Mouse (Mus musculus): Measurements from ENCODE around the gene Tra2b. TPM values are rescaled to one million over a fixed set of nuclear protein-coding genes. Genes with fewer than 3 reads are reported as not detected.
"Not testable (repeated sequence)": the region's sequence is repeated elsewhere in the genome, so short reads cannot be mapped to it uniquely, and the experiment has no call there.

The Tra2b gene
- polyA plus RNA-seq, 1 experiment from 2014 or later = 265 TPM

- WGBS = 94% methylated on average over 5 of the region's 5 CpGs
- Histone ChIP-seq H3K27ac (no peak overlapping the region), H3K9me3 (no peaks in the 10 kb centered on the region), H3K36me3 (replicated peaks) (peaks cover 11% of the 10 kb centered on the region; the same call in 1 of the 2 replicates), H3K4me2 (no peak overlapping the region), H3K4me3 (no peak overlapping the region), H3K4me1 (no peaks in the 10 kb centered on the region), H3K9ac (no peak overlapping the region), H3K27me3 (replicated peaks) (no peaks in the 10 kb centered on the region)
- 0 out of 2 replicates have a peak, but pooled peaks have one; percentile 18 for ATAC-seq (replicated peaks)
These were observed 24.9 kb downstream of the Tra2b start for GRCm38 (mm10) chr16:22240856-22241255.

GRCm38 (mm10) chr16:22239978-22240377 lies 25.8 kb downstream of the Tra2b start:
- H3K4me3 ChIP-seq = no peak overlapping the region
- H3K27me3 ChIP-seq (replicated peaks) = no peaks in the 10 kb centered on the region
- H3K27ac ChIP-seq = no peak overlapping the region
- WGBS = 86% methylated on average over 2 of the region's 2 CpGs
- H3K4me2 ChIP-seq = no peak overlapping the region
- ATAC-seq (replicated peaks) = no peak
- H3K36me3 ChIP-seq (replicated peaks) = peaks cover 11% of the 10 kb centered on the region; the same call in 1 of the 2 replicates
- H3K9me3 ChIP-seq = no peaks in the 10 kb centered on the region
- H3K9ac ChIP-seq = no peak overlapping the region
- no peaks in the 10 kb centered on the region for H3K4me1 ChIP-seq

- H3K4me1 ChIP-seq = no peaks in the 10 kb centered on the region
- H3K27me3 ChIP-seq (replicated peaks) = no peaks in the 10 kb centered on the region
- no peak overlapping the region for H3K9ac ChIP-seq
- no peak overlapping the region for H3K27ac ChIP-seq
- H3K36me3 ChIP-seq (replicated peaks) = peaks cover 9% of the 10 kb centered on the region; the same call in 1 of the 2 replicates
- ATAC-seq (replicated peaks) = no peak
- no peak overlapping the region for H3K4me3 ChIP-seq
- H3K9me3 ChIP-seq = no peaks in the 10 kb centered on the region
- WGBS = 83% methylated on average over 4 of the region's 4 CpGs
- H3K4me2 ChIP-seq = no peak overlapping the region
These were observed 26.7 kb downstream of the Tra2b start for GRCm38 (mm10) chr16:22238928-22239620.

GRCm38 (mm10) chr16:22238402-22238801 lies 27.4 kb downstream of the Tra2b start:
- WGBS = 88% methylated on average over 4 of the region's 4 CpGs
- H3K27ac ChIP-seq; ATAC-seq (replicated peaks); H3K27me3 ChIP-seq (replicated peaks); H3K4me1 ChIP-seq; H3K36me3 ChIP-seq (replicated peaks); H3K9me3 ChIP-seq; H3K4me2 ChIP-seq; H3K4me3 ChIP-seq; H3K9ac ChIP-seq: not testable (repeated sequence)

GRCm38 (mm10) chr16:22236814-22237213 lies 29.0 kb downstream of the Tra2b start:
- WGBS = 93% methylated on average over 16 of the region's 16 CpGs
- no peak for ATAC-seq (replicated peaks)
- Histone ChIP-seq H3K36me3 (replicated peaks) (no peaks in the 10 kb centered on the region), H3K4me1 (no peaks in the 10 kb centered on the region), H3K9me3 (no peaks in the 10 kb centered on the region), H3K4me2 (no peak overlapping the region), H3K27me3 (replicated peaks) (no peaks in the 10 kb centered on the region), H3K4me3 (no peak overlapping the region), H3K27ac (no peak overlapping the region), H3K9ac (no peak overlapping the region)

GRCm38 (mm10) chr16:22234535-22234934 lies 31.3 kb downstream of the Tra2b start:
- H3K4me1 ChIP-seq = no peaks in the 10 kb centered on the region
- H3K9ac ChIP-seq = no peak overlapping the region
- H3K27me3 ChIP-seq (replicated peaks) = no peaks in the 10 kb centered on the region
- no peaks in the 10 kb centered on the region for H3K36me3 ChIP-seq (replicated peaks)
- no peak overlapping the region for H3K27ac ChIP-seq
- no peak overlapping the region for H3K4me2 ChIP-seq
- no peaks in the 10 kb centered on the region for H3K9me3 ChIP-seq
- WGBS = 17% methylated on average over 6 of the region's 6 CpGs
- H3K4me3 ChIP-seq = no peak overlapping the region
- ATAC-seq (replicated peaks) = no peak

- not testable (repeated sequence) for H3K4me3 ChIP-seq; H3K9ac ChIP-seq; H3K36me3 ChIP-seq (replicated peaks); ATAC-seq (replicated peaks); H3K9me3 ChIP-seq; H3K27ac ChIP-seq; H3K4me2 ChIP-seq; H3K4me1 ChIP-seq; H3K27me3 ChIP-seq (replicated peaks)
- 74% methylated on average over 16 of the region's 16 CpGs for WGBS
These were observed 35.5 kb downstream of the Tra2b start for GRCm38 (mm10) chr16:22230276-22230675.

GRCm38 (mm10) chr16:22203501-22203900 lies 62.3 kb downstream of the Tra2b start:
- H3K27me3 ChIP-seq (replicated peaks) = no peaks in the 10 kb centered on the region
- no peak overlapping the region for H3K4me3 ChIP-seq
- H3K4me2 ChIP-seq = no peak overlapping the region
- H3K36me3 ChIP-seq (replicated peaks) = no peaks in the 10 kb centered on the region
- 95% methylated on average over 1 of the region's 1 CpGs for WGBS
- no peak for ATAC-seq (replicated peaks)
- no peaks in the 10 kb centered on the region for H3K9me3 ChIP-seq
- no peak overlapping the region for H3K9ac ChIP-seq
- H3K27ac ChIP-seq = no peak overlapping the region
- no peaks in the 10 kb centered on the region for H3K4me1 ChIP-seq

- Histone ChIP-seq H3K36me3 (replicated peaks) (no peaks in the 10 kb centered on the region), H3K4me2 (no peak overlapping the region), H3K4me1 (no peaks in the 10 kb centered on the region), H3K4me3 (no peak overlapping the region), H3K27me3 (replicated peaks) (no peaks in the 10 kb centered on the region), H3K9me3 (no peaks in the 10 kb centered on the region), H3K9ac (no peak overlapping the region), H3K27ac (no peak overlapping the region)
- no peak for ATAC-seq (replicated peaks)
- WGBS = 77% methylated on average over 3 of the region's 3 CpGs
These were observed 63.9 kb downstream of the Tra2b start for GRCm38 (mm10) chr16:22201858-22202257.

- Histone ChIP-seq H3K4me1 (no peaks in the 10 kb centered on the region), H3K9ac (no peak overlapping the region), H3K27me3 (replicated peaks) (no peaks in the 10 kb centered on the region), H3K9me3 (no peaks in the 10 kb centered on the region), H3K4me2 (no peak overlapping the region), H3K27ac (no peak overlapping the region), H3K4me3 (no peak overlapping the region), H3K36me3 (replicated peaks) (no peaks in the 10 kb centered on the region)
- WGBS = 52% methylated on average over 1 of the region's 1 CpGs
- ATAC-seq (replicated peaks) = no peak
These were observed 65.3 kb downstream of the Tra2b start for GRCm38 (mm10) chr16:22200476-22200875.

Other genes with a start within 250 kb of the Tra2b start
- gene Igf2bp2, start 102.7 kb downstream of the Tra2b start, polyA plus RNA-seq (2015; fragmentation: Nextera tagmentation; extraction: Ambion mirVana) = 15.1 and 16.6 TPM in 2 replicates
- 14.5 and 17.6 TPM in 2 replicates for gene Etv5, start 173.7 kb upstream of the Tra2b start, polyA plus RNA-seq (2015; fragmentation: Nextera tagmentation; extraction: Ambion mirVana)